Mouse (Mus musculus) testis, adult 2 months (tissue): ENCODE results near the gene Wwtr1.

Experiments used
- CTCF ChIP-seq: fragments of 200-500 bp; IDR thresholded peaks from 2 replicates; pipeline ENCODE4 v1.5.1; 2012; ENCODE audit warnings: low read depth, mild to moderate bottlenecking, inconsistent platforms, low read length, moderate library complexity; ENCODE audit not compliant: control insufficient read depth, insufficient read depth, insufficient replicate concordance
- POLR2A ChIP-seq: fragments of 200-500 bp; IDR thresholded peaks from 2 replicates; pipeline ENCODE4 v1.6.1; 2012; ENCODE audit warnings: low read depth, mild to moderate bottlenecking, inconsistent platforms, low read length, moderate library complexity; ENCODE audit not compliant: control insufficient read depth

DNA sequence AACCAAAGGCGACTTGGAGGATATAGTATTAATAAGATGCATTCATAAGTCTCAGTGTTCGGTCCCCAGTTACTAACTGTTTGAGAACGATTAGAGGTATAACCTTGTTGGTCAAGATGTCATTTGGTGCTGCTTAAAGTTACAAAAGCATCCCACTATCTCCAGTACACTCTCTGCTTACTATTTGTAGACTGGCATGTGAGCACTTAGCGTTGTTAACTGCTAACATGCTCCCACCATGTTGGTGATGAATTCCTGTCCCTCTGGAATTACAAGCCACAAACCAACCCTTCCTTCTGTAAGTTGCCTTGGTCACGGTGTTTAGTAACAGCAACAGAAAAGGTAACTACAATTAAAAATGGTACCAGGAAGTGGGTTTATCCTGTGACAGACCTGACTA, 52.6 kb downstream of the Wwtr1 start:
- TF ChIP-seq POLR2A (no peak), CTCF (no peak)
